Mouse (Mus musculus): ENCODE results near the gene Tmem50b. TPM values are rescaled to one million over a fixed set of nuclear protein-coding genes. Genes with fewer than 3 reads are reported as not detected.
"Not testable (repeated sequence)": the region's sequence is repeated elsewhere in the genome, so short reads cannot be mapped to it uniquely, and the experiment has no call there.

Tmem50b gene
- 92.5 and 96.4 TPM in 2 replicates for polyA plus RNA-seq (2012; rRNA removed)

GRCm38 (mm10) chr16:91597672-91598010 lies at the start of gene Tmem50b:
TSS of gene Tmem50b (minus strand) at chr16:91597800.
- peak; percentile 97 to 99 for DNase-seq (ENCODE audit: extremely low spot score in 1 of 2, low spot score in 1 of 2)

- DNase-seq (ENCODE audit: extremely low spot score in 1 of 2, low spot score in 1 of 2), result peak; percentile 84 to 94
Observed at GRCm38 (mm10) chr16:91646681-91647419, 49.2 kb upstream of the Tmem50b start, which contains the start of gene Gart. TSS of gene Gart (minus strand) at chr16:91646952.

- no peak for DNase-seq (ENCODE audit: extremely low spot score in 1 of 2, low spot score in 1 of 2)
Observed at GRCm38 (mm10) chr16:91645995-91646602, 48.5 kb upstream of the Tmem50b start.

- DNase-seq (ENCODE audit: extremely low spot score in 1 of 2, low spot score in 1 of 2), result not testable (repeated sequence)
Observed at GRCm38 (mm10) chr16:91645420-91645819, 47.8 kb upstream of the Tmem50b start.

- DNase-seq (ENCODE audit: extremely low spot score in 1 of 2, low spot score in 1 of 2), result no peak
Observed at GRCm38 (mm10) chr16:91644901-91645300, 47.3 kb upstream of the Tmem50b start.

GRCm38 (mm10) chr16:91640171-91640570 lies 42.6 kb upstream of the Tmem50b start:
- no peak for DNase-seq (ENCODE audit: extremely low spot score in 1 of 2, low spot score in 1 of 2)

- peak; percentile 54 to 62 for DNase-seq (ENCODE audit: extremely low spot score in 1 of 2, low spot score in 1 of 2)
Observed at GRCm38 (mm10) chr16:91639636-91640035, 42.0 kb upstream of the Tmem50b start.

GRCm38 (mm10) chr16:91639161-91639560 lies 41.6 kb upstream of the Tmem50b start:
- no peak for DNase-seq (ENCODE audit: extremely low spot score in 1 of 2, low spot score in 1 of 2)

- no peak for DNase-seq (ENCODE audit: extremely low spot score in 1 of 2, low spot score in 1 of 2)
Observed at GRCm38 (mm10) chr16:91633641-91634040, 36.0 kb upstream of the Tmem50b start.

GRCm38 (mm10) chr16:91632940-91633339 lies 35.3 kb upstream of the Tmem50b start:
- no peak for DNase-seq (ENCODE audit: extremely low spot score in 1 of 2, low spot score in 1 of 2)

GRCm38 (mm10) chr16:91632439-91632838 lies 34.8 kb upstream of the Tmem50b start:
- peak in 1 of 2 experiments; percentile 48 for DNase-seq (ENCODE audit: extremely low spot score in 1 of 2, low spot score in 1 of 2)

- DNase-seq (ENCODE audit: extremely low spot score in 1 of 2, low spot score in 1 of 2), result no peak
Observed at GRCm38 (mm10) chr16:91630584-91630983, 33.0 kb upstream of the Tmem50b start.

GRCm38 (mm10) chr16:91629749-91630148 lies 32.1 kb upstream of the Tmem50b start:
- DNase-seq (ENCODE audit: extremely low spot score in 1 of 2, low spot score in 1 of 2), result no peak

GRCm38 (mm10) chr16:91628673-91629072 lies 31.1 kb upstream of the Tmem50b start:
- no peak for DNase-seq (ENCODE audit: extremely low spot score in 1 of 2, low spot score in 1 of 2)

GRCm38 (mm10) chr16:91627831-91628230 lies 30.2 kb upstream of the Tmem50b start:
- DNase-seq (ENCODE audit: extremely low spot score in 1 of 2, low spot score in 1 of 2), result peak in 1 of 2 experiments; percentile 50

GRCm38 (mm10) chr16:91623074-91623473 lies 25.5 kb upstream of the Tmem50b start:
- no peak for DNase-seq (ENCODE audit: extremely low spot score in 1 of 2, low spot score in 1 of 2)

- no peak for DNase-seq (ENCODE audit: extremely low spot score in 1 of 2, low spot score in 1 of 2)
Observed at GRCm38 (mm10) chr16:91620991-91621390, 23.4 kb upstream of the Tmem50b start.

- DNase-seq (ENCODE audit: extremely low spot score in 1 of 2, low spot score in 1 of 2), result no peak
Observed at GRCm38 (mm10) chr16:91620185-91620584, 22.6 kb upstream of the Tmem50b start.

- DNase-seq (ENCODE audit: extremely low spot score in 1 of 2, low spot score in 1 of 2), result peak; percentile 66 to 89
Observed at GRCm38 (mm10) chr16:91618511-91619501, 21.2 kb upstream of the Tmem50b start, which contains the start of gene Dnajc28. TSS of gene Dnajc28 (minus strand) at chr16:91619026.

GRCm38 (mm10) chr16:91614552-91614951 lies 17.0 kb upstream of the Tmem50b start:
- peak in 1 of 2 experiments; percentile 36 for DNase-seq (ENCODE audit: extremely low spot score in 1 of 2, low spot score in 1 of 2)

- DNase-seq (ENCODE audit: extremely low spot score in 1 of 2, low spot score in 1 of 2), result no peak
Observed at GRCm38 (mm10) chr16:91612525-91612924, 14.9 kb upstream of the Tmem50b start.
